Mouse (Mus musculus): ENCODE results near the gene Znrd1as.
"Not testable (repeated sequence)": the region's sequence is repeated elsewhere in the genome, so short reads cannot be mapped to it uniquely, and the experiment has no call there.

Znrd1as gene

DNA sequence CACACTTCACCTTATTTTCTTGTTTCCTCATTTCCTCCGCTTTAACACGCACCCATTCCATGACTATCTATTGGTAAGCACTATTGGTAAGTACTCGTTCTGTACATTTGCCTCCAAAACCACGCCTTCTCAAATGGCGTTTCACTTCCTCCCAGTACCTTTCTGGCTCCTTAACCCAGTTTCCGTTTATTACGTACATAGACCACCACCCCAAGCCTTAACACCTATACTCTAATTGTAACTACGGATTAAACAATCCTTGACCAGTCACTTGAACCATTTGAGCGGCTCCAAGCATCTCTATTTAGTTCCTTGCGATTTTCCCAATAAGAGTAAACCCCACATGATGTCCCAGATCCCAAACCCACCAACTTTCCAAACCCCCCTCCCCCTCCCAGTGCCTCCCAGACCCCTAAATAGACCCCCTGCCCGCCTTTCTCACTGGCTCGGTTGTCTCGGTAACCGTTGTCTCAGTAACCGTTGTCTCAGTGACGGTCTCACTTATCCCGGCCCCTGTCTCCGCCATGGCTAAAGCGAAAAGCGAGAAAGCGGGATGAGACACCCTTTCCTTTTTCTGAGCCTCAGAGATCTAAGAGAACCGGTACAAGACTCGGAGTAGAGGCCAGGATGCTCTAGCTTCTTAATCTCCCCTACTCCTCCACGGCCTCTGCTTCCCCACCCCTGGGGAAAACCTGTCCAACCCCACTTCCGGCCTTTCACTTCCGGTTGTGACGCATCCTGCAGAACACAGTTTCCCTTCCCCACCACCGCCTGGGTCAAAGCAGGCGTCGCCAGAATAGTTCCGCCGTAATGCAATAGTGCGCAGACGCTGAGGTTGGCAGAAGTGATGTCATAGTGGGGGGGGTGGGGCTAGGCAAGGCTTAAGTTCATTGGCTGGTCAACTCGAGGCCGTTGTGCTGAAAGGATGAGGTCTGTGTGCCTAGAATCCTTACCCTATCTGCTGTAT lies 7.1 kb upstream of the Znrd1as start, which contains the start of gene Ppp1r11:
Gene Ppp1r11 (minus strand): TSS at position 761 of the 967 bp plus-strand sequence.
- peak; percentile 93 to 98 for DNase-seq (ENCODE audit: low spot score in 2 of 2)

DNA sequence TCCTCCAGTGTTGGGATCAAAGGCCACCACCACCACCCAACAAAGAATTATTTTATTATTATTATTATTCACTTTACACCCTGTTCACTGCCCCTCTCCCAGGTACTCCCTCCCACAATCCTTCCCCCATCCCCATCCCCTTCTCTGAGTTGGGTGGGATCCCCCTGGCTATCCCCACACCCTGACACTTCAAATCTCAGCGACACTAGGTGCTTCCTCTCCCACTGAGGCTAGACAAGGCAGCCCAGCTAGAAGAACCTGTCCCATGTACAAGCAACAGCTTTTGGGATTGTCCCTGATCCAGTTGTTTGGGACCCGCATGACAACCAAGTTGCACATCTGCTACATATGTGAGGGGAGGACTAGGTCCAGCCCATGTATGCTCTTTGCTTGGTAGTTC lies 5.8 kb upstream of the Znrd1as start:
- no peak for DNase-seq (ENCODE audit: low spot score in 2 of 2)

GRCm38 (mm10) chr17:36953062-36953461 lies 5.3 kb upstream of the Znrd1as start:
- DNase-seq (ENCODE audit: low spot score in 2 of 2), result no peak

DNA sequence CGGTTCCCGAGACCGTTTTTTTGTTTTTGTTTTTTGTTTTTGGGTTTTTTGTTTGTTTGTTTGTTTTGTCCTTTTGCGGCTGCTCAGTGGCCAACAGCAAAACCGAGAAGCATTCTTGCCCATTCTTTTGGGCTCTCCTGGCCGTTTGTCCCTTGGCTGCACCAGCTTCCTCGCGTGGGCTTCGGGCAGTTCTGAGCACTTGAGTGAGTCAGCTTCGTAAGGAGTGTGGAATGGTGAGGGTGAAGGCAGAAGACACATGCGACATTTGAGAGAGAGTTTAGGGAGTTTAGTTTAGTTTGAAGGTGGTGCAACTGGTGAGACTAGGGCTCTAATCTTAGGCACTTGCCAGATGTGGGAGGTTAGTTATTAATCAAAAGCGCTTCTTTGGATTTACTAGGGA lies 492 bp downstream of the Znrd1as start:
- no peak for DNase-seq (ENCODE audit: low spot score in 2 of 2)

GRCm38 (mm10) chr17:36961125-36961524 lies 2.7 kb downstream of the Znrd1as start:
- DNase-seq (ENCODE audit: low spot score in 2 of 2), result no peak

GRCm38 (mm10) chr17:36966875-36967274 lies 8.5 kb downstream of the Znrd1as start:
- DNase-seq (ENCODE audit: low spot score in 2 of 2), result no peak

DNA sequence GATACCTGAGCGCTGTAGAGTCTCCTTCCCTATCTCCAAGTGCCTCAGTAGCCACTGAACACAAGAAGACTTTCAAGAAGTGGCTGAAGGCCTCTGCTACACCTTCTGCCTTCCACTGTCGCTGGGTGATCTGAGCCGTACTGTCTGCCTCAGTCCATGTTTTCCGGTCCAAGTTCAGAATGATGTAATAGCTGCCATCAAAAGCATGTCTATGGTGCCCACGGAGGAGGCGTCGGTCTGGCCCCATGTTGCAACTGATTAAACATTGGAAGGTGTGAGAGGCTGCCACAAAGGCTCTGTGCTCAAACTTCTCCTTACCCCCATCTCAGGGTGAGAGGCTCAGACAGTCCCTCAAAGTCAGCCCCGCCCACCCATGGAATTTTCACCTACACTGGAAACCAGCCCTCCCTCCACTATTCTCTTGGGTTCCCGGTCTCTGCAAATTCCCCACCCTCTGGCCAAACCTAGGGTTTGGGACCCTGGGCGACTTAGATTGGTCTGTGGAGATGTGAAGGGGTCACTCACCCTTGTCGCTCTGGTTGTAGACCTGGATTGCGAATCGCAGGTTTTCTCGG lies 12.0 kb downstream of the Znrd1as start:
- DNase-seq (ENCODE audit: low spot score in 2 of 2), result no peak

GRCm38 (mm10) chr17:36971172-36971850 lies 12.9 kb downstream of the Znrd1as start:
- no peak for DNase-seq (ENCODE audit: low spot score in 2 of 2)

DNA sequence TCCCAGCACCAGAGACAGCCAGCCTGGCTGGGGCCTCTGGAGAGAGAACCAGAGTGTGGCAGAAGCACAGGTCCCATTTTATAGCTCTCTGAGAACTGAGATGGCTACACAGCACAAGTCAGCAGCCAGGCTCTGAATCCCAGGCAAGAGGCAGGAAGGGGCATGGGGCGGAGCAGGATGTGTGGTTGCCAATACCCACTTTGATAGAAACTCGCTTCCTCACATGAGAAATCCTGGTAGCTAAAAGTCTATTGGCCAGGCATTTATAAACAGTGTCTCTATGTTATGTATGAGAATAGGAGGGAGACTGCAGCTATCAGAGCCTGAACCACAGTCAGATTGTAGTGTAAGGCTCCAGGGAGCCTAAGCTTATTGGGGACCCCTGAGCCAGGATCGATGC lies 14.4 kb downstream of the Znrd1as start:
- DNase-seq (ENCODE audit: low spot score in 2 of 2), result no peak

DNA sequence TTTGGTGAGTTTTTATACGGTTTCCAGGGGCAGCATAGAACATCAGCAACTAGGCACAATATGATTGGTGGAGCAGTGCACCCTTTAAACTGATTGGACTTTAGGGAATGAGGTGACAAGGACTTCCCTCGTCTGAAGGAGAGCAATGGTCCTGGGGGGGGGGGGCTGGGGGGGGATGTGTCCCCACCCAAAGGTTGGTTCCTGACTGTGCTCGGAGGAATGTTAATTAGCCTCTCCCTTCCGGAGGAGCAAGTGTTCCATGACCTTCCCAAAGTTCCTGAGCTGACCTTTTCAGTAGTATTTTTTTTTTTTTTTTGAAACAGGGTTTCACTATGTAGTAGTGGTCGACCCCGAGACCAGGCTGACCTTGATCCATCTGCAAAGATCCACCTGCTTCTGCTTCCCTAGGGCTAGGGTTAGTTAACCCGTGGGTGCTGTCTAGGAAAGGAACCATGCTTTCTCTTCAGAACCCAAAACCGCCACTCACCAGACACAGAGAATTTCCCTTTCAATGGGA lies 14.9 kb downstream of the Znrd1as start:
- DNase-seq (ENCODE audit: low spot score in 2 of 2), result no peak

DNA sequence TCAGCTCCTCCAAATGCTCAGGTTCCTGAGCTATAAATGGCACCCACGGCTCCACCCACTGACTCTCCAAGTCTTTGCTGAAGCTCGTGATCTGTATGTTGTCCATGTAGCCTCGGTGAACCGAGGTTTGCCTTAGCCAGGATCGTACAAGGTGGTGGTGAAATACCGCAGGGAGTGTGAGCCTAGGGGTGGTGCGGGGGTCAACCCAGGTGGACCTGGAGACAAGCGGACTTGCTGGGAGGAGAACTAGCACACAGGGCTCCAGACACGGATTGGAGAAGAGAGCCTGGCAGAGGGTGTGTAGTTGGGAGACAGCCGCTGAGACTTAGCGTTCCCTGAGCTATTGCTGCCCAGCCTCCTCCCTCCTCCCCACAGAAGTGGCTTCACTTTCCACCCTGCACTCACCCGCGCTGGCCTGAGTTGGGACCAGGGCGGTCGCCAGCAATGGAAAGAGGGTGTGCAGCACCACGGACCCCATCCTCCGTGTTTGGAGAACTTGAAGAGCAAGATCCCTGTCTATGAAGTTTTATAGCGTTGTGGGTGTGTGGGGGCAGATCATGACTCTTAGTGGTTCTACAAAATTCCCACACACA lies 22.9 kb downstream of the Znrd1as start, which contains the start of gene 2410137M14Rik:
Gene 2410137M14Rik (minus strand): TSS at position 17 of the 593 bp plus-strand sequence.
- DNase-seq (ENCODE audit: low spot score in 2 of 2), result peak in 1 of 2 experiments; percentile 44

DNA sequence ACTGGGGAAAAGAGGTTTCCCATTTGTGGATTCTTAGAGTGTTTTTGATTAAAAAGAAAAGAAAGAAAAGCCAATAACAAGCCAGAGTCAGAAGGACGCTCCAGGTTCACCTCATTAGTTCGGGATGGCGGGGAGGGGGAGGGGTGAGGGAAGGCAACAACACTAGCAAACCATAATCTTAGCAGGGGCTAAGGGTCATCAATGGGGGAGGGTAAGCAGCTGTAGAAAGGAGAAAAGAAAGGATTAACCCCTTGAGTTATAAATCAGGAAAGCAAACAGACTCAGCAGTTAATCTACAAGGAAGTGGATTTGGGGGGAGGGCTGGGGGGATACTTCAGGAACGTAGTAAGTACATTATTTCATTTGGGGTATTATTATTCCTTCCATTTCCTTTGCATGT lies 23.5 kb downstream of the Znrd1as start:
- DNase-seq (ENCODE audit: low spot score in 2 of 2), result no peak

DNA sequence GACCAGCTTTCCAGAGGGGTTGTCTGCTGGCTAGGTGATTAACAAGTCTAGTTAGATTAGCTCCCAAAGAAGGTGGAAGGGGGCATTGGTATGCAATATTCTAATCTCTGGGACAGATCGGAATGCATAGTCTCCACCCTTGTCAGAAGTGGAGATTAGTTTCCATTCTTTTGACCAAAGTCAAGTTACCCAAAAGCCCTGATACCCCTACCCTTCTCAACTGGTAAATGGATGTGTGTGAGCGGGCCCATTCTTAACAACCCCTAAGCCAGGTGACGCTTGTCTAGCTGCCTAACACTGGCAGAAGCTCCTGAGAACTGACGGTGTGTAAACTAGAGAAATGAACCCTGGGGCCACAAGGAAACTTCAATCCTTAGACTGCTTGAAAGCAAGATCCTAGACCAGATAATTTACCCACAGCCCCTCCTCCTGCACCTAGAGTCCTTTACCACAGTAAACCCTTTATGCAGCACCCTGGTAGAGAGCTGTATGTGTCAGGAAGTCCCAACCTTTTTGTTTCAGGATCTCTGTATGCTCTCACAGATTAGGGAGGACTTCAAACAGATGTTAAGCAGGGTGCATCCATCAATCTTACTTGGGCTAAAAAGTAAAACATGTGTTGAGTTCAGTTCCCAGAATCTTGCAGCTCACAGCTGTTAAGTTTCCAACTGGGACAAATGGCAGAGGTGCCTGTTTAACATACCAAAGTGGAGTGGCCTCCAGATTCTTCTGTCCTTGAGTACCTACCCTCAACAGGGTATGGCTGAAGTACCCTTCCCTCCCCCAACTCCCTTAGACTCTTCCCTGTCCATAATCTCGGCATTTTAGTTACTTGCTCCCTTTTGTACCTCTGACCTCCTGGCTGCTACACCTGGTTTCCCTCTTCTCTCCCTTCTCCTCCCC lies 24.1 kb downstream of the Znrd1as start:
- DNase-seq (ENCODE audit: low spot score in 2 of 2), result no peak

DNA sequence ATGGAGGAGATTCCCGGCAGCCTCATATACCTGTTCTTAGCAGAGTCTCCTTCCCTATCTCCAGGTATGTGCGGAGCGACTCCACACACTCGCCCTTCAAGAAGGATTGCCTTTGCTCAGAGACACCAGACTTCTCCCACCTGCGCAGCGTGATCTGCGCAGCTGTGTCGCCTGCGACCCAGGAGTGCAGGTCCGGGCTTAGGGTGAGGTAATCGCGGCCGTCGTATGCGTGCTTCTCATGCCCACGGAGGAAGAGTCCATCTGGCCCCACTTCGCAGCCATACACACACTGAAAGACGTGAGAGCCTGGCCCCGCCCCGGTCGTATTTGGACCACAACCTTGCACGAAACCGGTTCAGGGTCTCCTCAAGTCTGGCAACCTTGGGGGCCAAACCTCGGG lies 30.1 kb downstream of the Znrd1as start:
- DNase-seq (ENCODE audit: low spot score in 2 of 2), result no peak

DNA sequence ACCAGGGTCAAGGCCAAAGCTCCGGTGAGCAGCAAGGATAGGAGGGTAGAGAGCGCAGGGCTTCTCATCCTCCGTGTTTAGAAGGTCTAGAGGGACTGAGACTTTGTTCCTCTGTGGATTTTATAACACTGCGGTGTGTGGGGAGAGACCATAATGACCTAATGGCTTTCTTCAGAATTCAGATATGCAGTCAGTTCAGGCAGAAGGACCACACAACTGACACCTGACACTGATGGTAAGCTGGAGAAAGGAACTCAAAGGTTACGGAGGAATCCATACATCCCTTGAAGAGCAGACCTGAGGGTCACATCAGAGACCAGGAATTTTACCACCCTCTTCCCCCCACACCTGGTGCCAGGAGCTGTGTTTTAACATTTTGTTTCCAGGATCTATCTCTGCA lies 31.0 kb downstream of the Znrd1as start, which contains the start of gene H2-M5:
Gene H2-M5 (minus strand): TSS at position 101 of the 400 bp plus-strand sequence.
- DNase-seq (ENCODE audit: low spot score in 2 of 2), result no peak

DNA sequence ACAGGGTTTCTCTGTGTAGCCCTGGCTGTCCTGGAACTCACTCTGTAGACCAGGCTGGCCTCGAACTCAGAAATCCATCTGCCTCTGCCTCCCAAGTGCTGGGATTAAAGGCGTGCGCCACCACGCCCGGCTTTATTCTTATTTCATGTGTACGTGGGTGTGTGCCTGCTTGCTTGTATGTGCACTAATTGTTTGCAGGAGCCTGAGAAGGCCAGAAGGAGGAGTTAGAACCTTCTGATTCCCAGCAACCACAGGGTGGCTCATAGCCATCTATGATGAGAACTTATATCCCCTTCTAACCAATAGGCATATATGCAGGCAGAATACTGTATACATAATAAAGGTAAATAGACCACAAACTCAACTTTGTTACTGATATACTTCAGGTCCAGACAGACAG lies 32.2 kb downstream of the Znrd1as start:
- not testable (repeated sequence) for DNase-seq (ENCODE audit: low spot score in 2 of 2)

GRCm38 (mm10) chr17:36992336-36993104 lies 34.1 kb downstream of the Znrd1as start:
- DNase-seq (ENCODE audit: low spot score in 2 of 2), result no peak

- no peak for DNase-seq (ENCODE audit: low spot score in 2 of 2)
Observed at GRCm38 (mm10) chr17:36993770-36994325, 35.5 kb downstream of the Znrd1as start.

GRCm38 (mm10) chr17:36994528-36994927 lies 36.1 kb downstream of the Znrd1as start:
- no peak for DNase-seq (ENCODE audit: low spot score in 2 of 2)
